Mouse (Mus musculus) lung, embryonic 16.5 days (tissue): ENCODE measurements around the gene Kcnc1. TPM values are rescaled to one million over a fixed set of nuclear protein-coding genes. Genes with fewer than 3 reads are reported as not detected.

Source experiments
- ATAC-seq: fragments of 200-750 bp; cut with Nextera tagmentation; 2 replicates; pipeline ENCODE4 v1.8.0; 2017; ENCODE audit warnings: low read depth, mild to moderate bottlenecking, moderate library complexity
- H3K27ac ChIP-seq: fragments of 300-500 bp; sonication (generic); 2 replicates; pipeline ENCODE4 v1.5.1; 2014; ENCODE audit warnings: mild to moderate bottlenecking, control low read depth, low read length
- H3K27me3 ChIP-seq: fragments of 300-500 bp; sonication (generic); 2 replicates; pipeline ENCODE4 v1.6.1; 2014; ENCODE audit warnings: low read depth, low read length, mixed read lengths; ENCODE audit not compliant: control insufficient read depth, insufficient read depth
- H3K36me3 ChIP-seq: fragments of 300-500 bp; sonication (generic); 2 replicates; pipeline ENCODE4 v1.6.1; 2014; ENCODE audit warnings: low read length; ENCODE audit not compliant: control insufficient read depth, insufficient read depth
- H3K4me1 ChIP-seq: fragments of 300-500 bp; sonication (generic); replicated peaks from 2 replicates; pipeline ENCODE4 v1.6.1; 2014; ENCODE audit warnings: low read length, mixed read lengths; ENCODE audit not compliant: control insufficient read depth, insufficient read depth
- H3K4me2 ChIP-seq: fragments of 300-500 bp; sonication (generic); 2 replicates; pipeline ENCODE4 v1.6.1; 2014; ENCODE audit warnings: low read depth, low read length, control low read depth
- H3K4me3 ChIP-seq: fragments of 300-500 bp; sonication (generic); 2 replicates; pipeline ENCODE4 v1.5.1; 2014; ENCODE audit warnings: mild to moderate bottlenecking, low read length, control low read depth
- H3K9ac ChIP-seq: fragments of 300-500 bp; sonication (generic); 2 replicates; pipeline ENCODE4 v1.6.1; 2014; ENCODE audit warnings: low read length, control low read depth
- H3K9me3 ChIP-seq: fragments of 300-500 bp; sonication (generic); 2 replicates; pipeline ENCODE4 v1.6.1; 2016; ENCODE audit warnings: low read length; ENCODE audit not compliant: control insufficient read depth
- WGBS: fragments of 180-500 bp; shearing (Covaris S2); extraction: QIAGEN DNeasy Blood & Tissue Kit; methylation state at CpG from one replicate; pipeline ENCODE4 v1.1.7; 2014; 5-methylcytosine and 5-hydroxymethylcytosine counted together
- polyA plus RNA-seq: library from polyadenylated mRNA; unstranded; fragments of >200 nt; fragmentation: Nextera tagmentation; extraction: Ambion mirVana; gene quantifications from 2 replicates; pipeline ENCODE4 v1.2.1, GENCODE M21; 2015

Gene Kcnc1
- polyA plus RNA-seq: 0.30 and 0.55 TPM in 2 replicates

GRCm38 (mm10) chr7:46396231-46396927 lies at the start of gene Kcnc1:
Kcnc1 (plus strand) TSS chr7:46396497.
- H3K27ac ChIP-seq: no peak within 1 kb of the TSS
- H3K27me3 ChIP-seq: peaks cover 68% of the 10 kb centered on the region
- peaks cover 9% of the 10 kb centered on the region for H3K4me1 ChIP-seq
- peak within 1 kb of the TSS; percentile 52 for H3K4me3 ChIP-seq
- no peaks in the 10 kb centered on the region for H3K9me3 ChIP-seq
- no peak within 1 kb of the TSS for H3K9ac ChIP-seq
- ATAC-seq: peak; percentile 83
- H3K4me2 ChIP-seq: peak within 1 kb of the TSS; percentile 88
- WGBS: under 1% methylated on average over 45 of the region's 93 CpGs
- H3K36me3 ChIP-seq: no peaks in the 10 kb centered on the region

GRCm38 (mm10) chr7:46347692-46348091 lies 48.6 kb upstream of the Kcnc1 start:
- Histone ChIP-seq H3K27ac (no peak overlapping the region), H3K4me3 (no peak overlapping the region)
- WGBS: 51% methylated on average over 4 of the region's 4 CpGs

DNA sequence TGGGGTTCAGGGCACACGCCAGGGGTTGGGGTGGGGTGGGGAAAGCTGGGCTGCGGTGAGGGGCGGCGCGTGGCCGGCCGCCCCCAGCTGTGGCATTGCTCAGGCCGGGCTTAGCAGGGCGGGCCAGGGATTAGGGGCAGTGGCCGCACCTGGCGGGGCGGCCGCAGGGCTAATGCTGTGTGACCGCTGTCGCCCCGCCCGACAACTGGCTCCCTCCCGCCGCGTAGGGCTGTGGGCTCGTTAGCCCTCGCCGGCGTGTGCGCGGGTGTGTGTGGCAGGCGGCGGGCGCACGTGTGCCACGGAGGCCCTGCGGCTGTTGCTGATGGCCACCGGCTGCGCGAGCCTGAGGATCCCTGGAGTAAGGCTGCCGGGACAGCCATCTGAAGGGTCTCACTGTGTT lies 47.5 kb upstream of the Kcnc1 start:
- H3K4me3 ChIP-seq: no peak overlapping the region
- 0 out of 2 replicates have a peak, but pooled peaks have one; percentile 15 for ATAC-seq
- no peak overlapping the region for H3K27ac ChIP-seq
- H3K27me3 ChIP-seq: peaks cover 28% of the 10 kb centered on the region
- H3K9ac ChIP-seq: no peak overlapping the region
- no peaks in the 10 kb centered on the region for H3K9me3 ChIP-seq
- whole genome bisulfite sequencing: 2% methylated on average over 32 of the region's 36 CpGs
- no peaks in the 10 kb centered on the region for H3K4me1 ChIP-seq
- H3K36me3 ChIP-seq: no peaks in the 10 kb centered on the region
- H3K4me2 ChIP-seq: no peak overlapping the region

More at GRCm38 (mm10) chr7:46347692-46348091, 48.6 kb upstream of the Kcnc1 start:
- Histone ChIP-seq H3K4me2 (no peak overlapping the region), H3K9me3 (no peaks in the 10 kb centered on the region), H3K4me1 (no peaks in the 10 kb centered on the region), H3K36me3 (no peaks in the 10 kb centered on the region), H3K27me3 (peaks cover 28% of the 10 kb centered on the region), H3K9ac (no peak overlapping the region)
- no peak for ATAC-seq

- H3K4me1 ChIP-seq: no peaks in the 10 kb centered on the region
- WGBS: 37% methylated on average over 9 of the region's 9 CpGs
- H3K36me3 ChIP-seq: no peaks in the 10 kb centered on the region
- H3K27ac ChIP-seq: no peak overlapping the region
- peaks cover 28% of the 10 kb centered on the region for H3K27me3 ChIP-seq
- H3K9me3 ChIP-seq: no peaks in the 10 kb centered on the region
- no peak overlapping the region for H3K4me2 ChIP-seq
- H3K9ac ChIP-seq: no peak overlapping the region
- ATAC-seq: no peak
- H3K4me3 ChIP-seq: no peak overlapping the region
These were observed 46.1 kb upstream of the Kcnc1 start for GRCm38 (mm10) chr7:46350119-46350702.

GRCm38 (mm10) chr7:46352748-46353147 lies 43.5 kb upstream of the Kcnc1 start:
- no peaks in the 10 kb centered on the region for H3K36me3 ChIP-seq
- ATAC-seq: no peak
- H3K4me3 ChIP-seq: no peak overlapping the region
- H3K27me3 ChIP-seq: peaks cover 28% of the 10 kb centered on the region
- WGBS: 60% methylated on average over 2 of the region's 2 CpGs
- H3K27ac ChIP-seq: no peak overlapping the region
- H3K9ac ChIP-seq: no peak overlapping the region
- H3K9me3 ChIP-seq: no peaks in the 10 kb centered on the region
- H3K4me1 ChIP-seq: no peaks in the 10 kb centered on the region
- H3K4me2 ChIP-seq: no peak overlapping the region

DNA sequence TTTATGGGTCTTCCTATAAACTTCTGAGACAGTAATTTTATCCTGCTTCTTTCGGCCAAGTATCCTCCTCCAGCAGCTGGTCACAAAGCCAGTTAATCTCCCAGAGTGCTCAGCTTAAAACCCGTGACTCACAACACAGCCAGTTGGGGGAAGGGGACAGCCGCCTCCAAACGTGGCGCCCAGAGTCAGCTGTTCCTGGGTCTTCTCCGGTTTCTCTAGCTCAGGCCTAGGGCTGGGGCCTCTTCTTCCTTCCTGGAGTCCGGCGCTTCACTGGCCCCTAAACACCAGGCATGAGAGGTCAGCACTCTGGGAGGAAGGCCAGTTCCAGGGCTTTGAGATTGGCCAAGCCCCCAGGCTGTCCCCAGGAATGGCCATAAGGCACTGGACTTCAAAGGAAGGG lies 43.1 kb upstream of the Kcnc1 start:
- Histone ChIP-seq H3K4me2 (no peak overlapping the region), H3K9ac (no peak overlapping the region), H3K4me3 (no peak overlapping the region), H3K27ac (no peak overlapping the region), H3K4me1 (no peaks in the 10 kb centered on the region), H3K36me3 (no peaks in the 10 kb centered on the region), H3K27me3 (peaks cover 28% of the 10 kb centered on the region), H3K9me3 (no peaks in the 10 kb centered on the region)
- 54% methylated on average over 8 of the region's 8 CpGs for WGBS
- ATAC-seq: no peak

GRCm38 (mm10) chr7:46353875-46354274 lies 42.4 kb upstream of the Kcnc1 start:
- 13% methylated on average over 4 of the region's 4 CpGs for WGBS
- Histone ChIP-seq H3K4me3 (no peak overlapping the region), H3K9ac (no peak overlapping the region), H3K27me3 (peaks cover 21% of the 10 kb centered on the region), H3K4me2 (no peak overlapping the region), H3K36me3 (no peaks in the 10 kb centered on the region), H3K9me3 (no peaks in the 10 kb centered on the region), H3K4me1 (no peaks in the 10 kb centered on the region), H3K27ac (no peak overlapping the region)
- ATAC-seq: no peak

- H3K27ac ChIP-seq: no peak overlapping the region
- no peak for ATAC-seq
- H3K4me3 ChIP-seq: no peak overlapping the region
- no peaks in the 10 kb centered on the region for H3K27me3 ChIP-seq
- H3K36me3 ChIP-seq: no peaks in the 10 kb centered on the region
- H3K9ac ChIP-seq: no peak overlapping the region
- H3K4me1 ChIP-seq: no peaks in the 10 kb centered on the region
- no peaks in the 10 kb centered on the region for H3K9me3 ChIP-seq
- no peak overlapping the region for H3K4me2 ChIP-seq
These were observed 34.5 kb upstream of the Kcnc1 start for GRCm38 (mm10) chr7:46361776-46362175.

- ATAC-seq: no peak
- Histone ChIP-seq H3K9ac (no peak overlapping the region), H3K4me1 (no peaks in the 10 kb centered on the region), H3K27me3 (no peaks in the 10 kb centered on the region), H3K9me3 (no peaks in the 10 kb centered on the region), H3K36me3 (no peaks in the 10 kb centered on the region), H3K4me2 (no peak overlapping the region), H3K27ac (no peak overlapping the region), H3K4me3 (no peak overlapping the region)
- WGBS: 29% methylated on average over 5 of the region's 5 CpGs
These were observed 32.1 kb upstream of the Kcnc1 start for GRCm38 (mm10) chr7:46364154-46364553.
